Mouse (Mus musculus) ovary, adult 18-20 months (tissue): ENCODE data around the gene Rnf182.

ENCODE experiments used
- DNase-seq: peaks from one replicate; pipeline ENCODE4 v3.0.0; 2022; ENCODE audit warnings: low spot score, mixed read lengths

Gene Rnf182

GRCm38 (mm10) chr13:43615577-43616254 is at the start of gene Rnf182:
Gene Rnf182, plus strand, starts transcription at chr13:43615710.
- peak; percentile 75 for DNase-seq

DNA sequence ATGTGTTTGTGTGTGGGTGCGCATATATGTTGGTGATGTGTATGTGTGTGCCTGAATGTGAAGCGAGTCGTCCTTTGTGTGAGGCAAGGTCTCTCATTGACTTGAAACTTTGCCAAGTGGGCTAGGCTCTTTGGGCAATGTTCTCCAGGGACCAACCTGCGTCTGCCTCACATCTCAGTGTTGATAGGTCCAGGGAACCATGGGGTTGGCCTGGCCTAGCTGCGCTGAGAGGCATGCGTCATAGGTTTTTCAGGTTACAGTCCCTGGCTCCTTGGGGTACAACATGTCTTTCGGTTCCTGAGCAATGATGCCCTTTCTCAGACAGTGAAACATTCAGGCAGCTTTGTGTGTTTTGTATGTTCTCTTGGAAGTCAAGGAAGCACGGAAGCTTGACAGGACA is 49.3 kb upstream of the Rnf182 start:
- DNase-seq, result no peak

- no peak for DNase-seq
Observed at GRCm38 (mm10) chr13:43567141-43567891, 48.2 kb upstream of the Rnf182 start.

DNA sequence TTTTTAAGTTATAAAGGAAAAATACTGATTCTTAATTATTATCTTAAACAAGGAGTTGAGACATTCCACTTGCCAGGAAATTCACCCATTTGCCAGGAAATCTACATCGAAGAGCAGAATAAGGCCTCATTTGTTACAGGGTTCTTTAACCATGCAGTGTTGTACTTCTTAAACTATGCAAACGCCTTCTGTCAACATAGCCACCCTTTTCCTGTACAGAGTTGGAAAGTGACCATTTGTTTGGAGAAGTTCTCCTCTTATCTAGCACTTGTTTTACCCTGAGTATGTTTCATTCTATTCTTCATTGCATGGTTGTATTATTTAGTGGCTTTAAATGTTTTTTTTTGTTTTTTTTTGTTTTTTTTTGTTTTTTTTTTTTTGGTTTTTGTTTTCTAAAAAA is 41.5 kb upstream of the Rnf182 start:
- no peak for DNase-seq

GRCm38 (mm10) chr13:43575431-43575830 is 40.1 kb upstream of the Rnf182 start:
- DNase-seq, result no peak

DNA sequence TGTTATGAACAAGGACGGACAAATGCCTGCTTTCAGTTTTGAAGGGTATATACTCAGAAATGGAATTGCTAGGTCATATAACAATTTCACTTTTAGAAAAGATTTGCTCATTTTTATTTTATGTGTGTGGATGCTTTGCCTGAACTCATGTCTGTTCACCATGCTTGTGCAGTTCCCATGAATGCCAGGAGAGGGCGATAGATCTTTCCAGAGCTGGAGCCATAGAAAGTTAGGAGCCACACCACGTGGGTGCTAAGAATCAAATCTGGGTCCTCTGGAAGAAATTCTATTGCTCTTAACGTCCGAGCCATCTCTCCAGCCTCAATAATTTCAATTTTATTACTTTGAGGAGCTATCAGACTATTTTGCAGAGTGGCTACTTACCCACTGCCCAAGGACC is 38.3 kb upstream of the Rnf182 start:
- no peak for DNase-seq

DNA sequence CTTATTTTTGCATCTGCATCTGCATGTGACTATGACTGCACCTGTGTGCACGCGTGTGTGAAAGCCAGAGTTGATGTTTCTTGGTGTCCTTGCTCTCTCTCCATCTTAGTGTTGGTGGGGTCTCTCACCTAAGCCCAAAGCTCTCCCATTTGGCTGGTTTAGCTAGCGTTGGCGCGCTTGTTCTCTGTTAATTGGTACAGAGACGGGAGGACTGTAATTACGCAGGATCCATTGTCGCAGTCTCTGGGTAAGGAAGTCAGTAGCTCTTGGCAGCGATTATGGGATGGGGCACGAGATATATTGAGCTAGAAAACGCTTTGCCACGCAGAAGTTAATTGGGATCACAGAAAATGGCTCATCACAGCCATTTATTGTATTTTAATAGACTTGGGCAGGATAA is 37.7 kb upstream of the Rnf182 start:
- no peak for DNase-seq

GRCm38 (mm10) chr13:43579740-43580139 is 35.8 kb upstream of the Rnf182 start:
- DNase-seq, result no peak

DNA sequence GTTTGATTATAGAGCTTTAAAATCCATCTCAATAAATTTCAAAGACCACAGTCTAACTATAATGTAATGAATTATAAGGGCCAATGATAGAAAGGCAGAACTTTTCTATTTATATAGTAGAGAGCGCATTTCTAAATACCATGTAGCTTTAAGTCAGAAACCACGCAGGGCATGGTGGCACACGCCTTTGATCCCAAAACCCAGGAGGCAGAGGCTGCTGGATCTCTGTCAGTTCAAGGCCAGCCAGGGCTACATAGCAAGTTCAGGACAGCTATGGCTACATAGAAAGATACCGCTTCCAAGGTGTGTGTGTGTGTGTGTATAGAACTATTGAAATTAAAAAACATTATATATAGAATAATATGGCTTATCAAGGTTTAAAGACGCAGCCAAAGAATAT is 34.8 kb upstream of the Rnf182 start:
- DNase-seq, result no peak

GRCm38 (mm10) chr13:43582961-43583360 is 32.5 kb upstream of the Rnf182 start:
- no peak for DNase-seq

DNA sequence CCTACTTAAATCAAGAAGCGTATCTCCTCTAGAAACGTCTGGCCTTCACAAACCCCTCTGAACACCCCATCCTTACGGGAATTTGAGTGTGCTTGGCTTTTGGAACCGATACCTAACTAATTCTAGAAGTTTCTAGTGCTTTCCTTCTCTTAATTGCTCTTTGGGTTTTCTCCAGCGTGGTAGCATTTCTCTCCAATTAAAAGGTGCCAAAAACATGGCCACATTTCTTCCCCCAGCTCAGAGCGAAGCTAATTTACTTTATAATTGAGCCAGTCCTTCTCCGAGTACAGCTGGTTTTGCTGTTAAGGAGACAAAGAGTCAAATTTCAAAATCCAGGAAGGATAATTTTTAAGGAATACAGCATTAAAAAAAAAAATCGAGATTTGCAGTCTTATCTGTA is 32.0 kb upstream of the Rnf182 start:
- DNase-seq, result no peak

- no peak for DNase-seq
Observed at GRCm38 (mm10) chr13:43585335-43585734, 30.2 kb upstream of the Rnf182 start.

DNA sequence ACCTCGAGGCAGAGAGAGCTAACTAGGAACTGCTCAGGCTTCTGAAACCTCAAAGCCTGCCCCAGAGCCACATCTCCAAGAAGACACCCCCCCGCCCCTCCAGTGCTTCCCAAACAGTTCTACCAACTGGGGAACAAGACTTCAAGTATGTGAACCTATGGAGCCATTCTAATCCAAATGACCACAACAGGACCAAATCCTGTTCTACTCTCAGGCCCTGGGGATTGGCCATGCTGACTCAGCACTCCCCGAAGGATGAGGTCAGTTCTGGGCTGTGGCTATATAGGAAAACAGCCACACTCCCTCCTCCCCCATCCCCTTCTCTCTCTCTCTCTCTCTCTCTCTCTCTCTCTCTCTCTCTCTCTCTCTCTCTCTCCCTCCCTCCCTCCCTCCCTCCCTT is 28.5 kb upstream of the Rnf182 start:
- no peak for DNase-seq

DNA sequence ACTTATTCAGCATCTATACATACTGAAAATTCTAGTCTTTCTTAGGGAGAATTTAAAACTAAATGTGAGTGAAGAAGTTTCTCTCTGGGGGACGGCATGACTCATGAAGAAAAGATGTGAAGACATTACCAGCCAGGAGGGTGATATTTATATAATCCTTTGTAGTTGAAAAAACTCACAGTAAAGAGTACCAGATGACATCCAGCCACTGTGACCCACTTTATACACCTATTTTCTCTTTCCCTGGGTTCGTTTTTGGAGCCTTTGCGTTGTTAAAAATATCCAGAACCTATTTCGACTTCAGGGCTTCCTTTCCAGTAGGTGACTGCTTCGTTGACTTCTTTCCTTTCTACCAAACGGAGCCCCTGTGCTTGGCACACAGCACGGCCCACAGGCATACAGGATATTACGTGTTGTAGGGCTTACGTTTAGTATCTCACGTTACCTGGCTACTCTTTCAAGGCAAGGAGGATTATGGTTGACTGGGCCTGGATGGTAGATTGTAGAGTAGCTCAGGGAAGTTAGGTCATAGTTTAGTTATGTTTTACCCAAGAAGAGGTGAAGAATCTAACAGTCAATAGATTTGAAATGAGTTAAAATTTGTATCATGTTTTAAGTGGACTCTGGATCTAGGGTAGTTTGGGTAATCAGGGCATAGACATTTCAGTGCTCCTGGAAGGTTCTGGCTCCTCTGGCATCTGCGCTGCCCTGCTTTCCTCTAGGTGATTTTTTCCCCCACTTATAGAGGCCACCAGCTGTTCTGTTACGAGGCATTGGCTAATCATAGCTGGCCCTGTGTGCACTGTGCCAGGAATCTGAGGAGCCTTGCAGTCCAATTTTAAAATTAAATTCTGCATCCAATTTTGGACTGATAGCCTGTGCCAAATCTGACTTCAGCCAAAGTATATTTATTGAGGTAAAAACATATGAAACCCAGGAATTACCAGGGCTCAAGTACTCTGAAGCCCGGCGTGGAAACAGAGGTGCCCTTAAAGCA is 27.4 kb upstream of the Rnf182 start:
- DNase-seq, result no peak

DNA sequence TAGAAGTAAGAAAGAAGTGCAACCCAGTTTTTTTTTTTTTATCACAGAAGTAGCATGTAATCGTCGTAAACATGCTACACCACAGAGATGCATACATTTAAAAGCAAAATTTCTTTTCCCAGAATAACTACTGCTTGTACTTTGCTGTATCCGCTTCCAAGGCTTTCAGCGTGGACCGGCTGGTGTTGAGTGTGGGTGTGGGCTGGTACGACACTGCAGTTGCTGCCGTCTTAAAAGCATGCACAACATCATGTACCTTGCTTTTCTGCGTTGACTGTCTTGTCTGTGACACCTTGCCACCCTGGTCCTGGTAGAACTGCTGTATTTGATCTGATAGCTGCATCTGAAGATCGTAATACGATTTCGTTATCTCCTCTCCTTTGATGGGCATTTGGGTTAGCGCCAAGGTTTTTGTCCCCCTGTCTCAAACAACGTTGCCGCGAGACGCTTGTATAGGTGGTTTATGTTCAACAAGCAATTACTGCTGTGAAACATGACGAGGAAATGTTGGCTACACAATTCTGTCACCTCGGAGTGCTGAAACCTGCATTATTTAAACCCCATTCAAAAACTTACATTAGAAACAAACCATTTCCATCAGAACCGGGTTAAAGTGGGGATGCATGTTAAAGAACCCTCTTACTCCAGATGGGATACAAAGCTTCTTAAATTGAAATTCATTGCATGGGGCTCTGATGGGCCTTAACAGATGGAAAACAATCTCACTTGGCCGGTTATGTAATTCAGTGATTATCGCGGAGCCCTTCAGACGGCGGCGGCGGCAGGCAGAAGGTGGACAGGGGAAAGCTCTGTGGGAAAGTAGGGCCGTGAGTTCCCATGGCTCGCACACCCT is 23.5 kb upstream of the Rnf182 start:
- DNase-seq, result no peak

DNA sequence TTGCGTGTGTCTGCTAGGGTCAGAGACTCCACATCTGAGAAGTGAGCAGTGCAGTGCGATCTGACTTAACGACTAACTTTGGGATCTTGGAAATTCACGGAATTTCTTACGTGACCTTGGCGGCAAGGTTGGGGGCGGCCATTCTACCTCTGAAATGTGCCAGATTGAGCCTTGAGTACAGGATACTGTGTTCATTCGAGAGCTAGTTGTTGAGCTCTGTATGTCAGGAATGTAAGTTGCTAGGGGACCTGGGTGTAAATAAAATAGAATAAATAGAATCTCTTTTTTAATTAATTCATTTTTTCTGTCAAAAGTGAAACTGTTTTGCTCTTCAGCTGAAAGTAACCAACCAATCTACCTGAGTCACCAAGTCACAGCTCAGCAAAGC is 22.8 kb upstream of the Rnf182 start:
- no peak for DNase-seq

- DNase-seq, result no peak
Observed at GRCm38 (mm10) chr13:43595896-43596295, 19.6 kb upstream of the Rnf182 start.

GRCm38 (mm10) chr13:43600967-43601366 is 14.5 kb upstream of the Rnf182 start:
- DNase-seq, result no peak

DNA sequence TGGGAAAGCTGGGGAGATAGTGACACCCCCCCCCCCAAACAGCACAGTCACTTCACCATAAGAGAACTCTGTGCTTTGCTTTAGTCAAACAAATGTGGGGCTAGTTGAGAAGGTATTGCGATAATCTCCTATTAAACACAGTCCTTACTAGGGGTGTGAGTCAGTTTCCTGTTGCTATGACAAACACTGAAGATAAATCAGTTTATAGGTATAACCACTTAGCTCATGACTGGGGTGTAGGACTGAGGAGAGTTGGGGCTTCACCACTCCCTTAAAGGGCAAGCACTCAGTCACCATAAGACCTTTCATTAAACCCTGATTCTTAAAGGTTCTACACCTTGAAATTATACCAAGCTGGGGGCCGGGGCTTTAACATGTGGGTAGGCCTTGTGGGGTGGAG is 13.1 kb upstream of the Rnf182 start:
- no peak for DNase-seq

GRCm38 (mm10) chr13:43603042-43603441 is 12.5 kb upstream of the Rnf182 start:
- DNase-seq, result no peak

- DNase-seq, result no peak
Observed at GRCm38 (mm10) chr13:43608854-43609253, 6.7 kb upstream of the Rnf182 start.

GRCm38 (mm10) chr13:43612040-43612439 is 3.5 kb upstream of the Rnf182 start:
- DNase-seq, result no peak
